Mouse (Mus musculus) urinary bladder, postnatal 36 days (tissue): ENCODE measurements around the gene Wdr93.

Experiments used
- DNase-seq, 2 experiments: peaks; one replicate each; pipeline ENCODE4 v3.0.0; 2022; ENCODE audit warnings: low spot score in 2 of 2, mixed read lengths in 1 of 2

Gene Wdr93

GRCm38 (mm10) chr7:79742659-79743536 lies at the start of gene Wdr93, which contains the start of gene Pex11a:
Gene Wdr93, plus strand, starts transcription at chr7:79743163.
Gene Pex11a, minus strand, starts transcription at chr7:79743131.
- DNase-seq: peak; percentile 63 to 82

- DNase-seq: no peak
These were observed 46.5 kb upstream of the Wdr93 start for GRCm38 (mm10) chr7:79696495-79696894.

GRCm38 (mm10) chr7:79702755-79703154 lies 40.2 kb upstream of the Wdr93 start:
- no peak for DNase-seq

GRCm38 (mm10) chr7:79705210-79705609 lies 37.8 kb upstream of the Wdr93 start:
- DNase-seq: no peak

- DNase-seq: no peak
These were observed 32.8 kb upstream of the Wdr93 start for GRCm38 (mm10) chr7:79710130-79710607.

GRCm38 (mm10) chr7:79710831-79711230 lies 32.1 kb upstream of the Wdr93 start:
- DNase-seq: no peak

GRCm38 (mm10) chr7:79715187-79715981 lies 27.6 kb upstream of the Wdr93 start, which contains the start of gene Kif7:
Gene Kif7, minus strand, starts transcription at chr7:79715720.
- peak; percentile 71 to 83 for DNase-seq

GRCm38 (mm10) chr7:79721386-79721977 lies 21.5 kb upstream of the Wdr93 start:
- peak; percentile 20 to 44 for DNase-seq

GRCm38 (mm10) chr7:79727091-79727490 lies 15.9 kb upstream of the Wdr93 start:
- DNase-seq: peak; percentile 14 to 41

GRCm38 (mm10) chr7:79728219-79728618 lies 14.7 kb upstream of the Wdr93 start:
- peak; percentile 39 to 62 for DNase-seq

- DNase-seq: peak; percentile 38 to 56
These were observed 13.8 kb upstream of the Wdr93 start for GRCm38 (mm10) chr7:79729169-79729568.

GRCm38 (mm10) chr7:79729743-79730370 lies 13.1 kb upstream of the Wdr93 start:
- no peak for DNase-seq

GRCm38 (mm10) chr7:79731438-79731837 lies 11.5 kb upstream of the Wdr93 start:
- DNase-seq: no peak

- DNase-seq: peak in 1 of 2 experiments; percentile 46
These were observed 10.3 kb upstream of the Wdr93 start, which contains the start of gene Plin1 for GRCm38 (mm10) chr7:79732622-79733021. Gene Plin1, minus strand, starts transcription at chr7:79732903.

GRCm38 (mm10) chr7:79734563-79734962 lies 8.4 kb upstream of the Wdr93 start:
- DNase-seq: peak; percentile 26 to 80

- DNase-seq: no peak
These were observed 6.5 kb upstream of the Wdr93 start for GRCm38 (mm10) chr7:79736511-79736910.

GRCm38 (mm10) chr7:79738913-79739312 lies 4.0 kb upstream of the Wdr93 start:
- DNase-seq: no peak

GRCm38 (mm10) chr7:79740279-79740678 lies 2.7 kb upstream of the Wdr93 start:
- DNase-seq: no peak

- no peak for DNase-seq
These were observed 695 bp upstream of the Wdr93 start for GRCm38 (mm10) chr7:79742277-79742658.

GRCm38 (mm10) chr7:79744051-79744450 lies 1.1 kb downstream of the Wdr93 start:
- DNase-seq: no peak

GRCm38 (mm10) chr7:79744585-79744984 lies 1.6 kb downstream of the Wdr93 start:
- DNase-seq: no peak
